Mouse (Mus musculus): ENCODE results near the gene Tada3. TPM values are rescaled to one million over a fixed set of nuclear protein-coding genes. Genes with fewer than 3 reads are reported as not detected.

Gene Tada3
- polyA plus RNA-seq, 1 experiment, result 31.6 TPM

DNA sequence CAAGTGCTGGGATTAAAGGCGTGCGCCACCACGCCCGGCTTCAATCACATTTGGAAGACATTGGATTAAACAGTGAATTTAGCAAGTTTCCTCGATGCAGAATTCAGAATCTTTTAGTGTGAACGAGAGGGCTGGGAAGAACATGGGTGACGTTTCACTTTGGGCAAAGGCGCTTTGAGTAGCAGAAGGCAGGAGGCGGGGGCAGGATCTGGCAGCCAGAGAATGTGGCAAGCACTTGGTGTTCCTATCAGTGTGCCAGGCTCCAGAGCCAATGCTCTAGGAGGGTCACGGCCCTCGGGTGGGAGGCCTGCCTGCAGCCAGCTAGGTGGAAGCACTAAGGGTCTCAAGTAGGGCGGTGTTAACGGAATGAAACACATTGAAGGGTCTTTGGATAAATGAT, 24.4 kb upstream of the Tada3 start:
- no peak overlapping the region for H3K27ac ChIP-seq (ENCODE audit: control insufficient read depth, insufficient read depth, low read length)
- H3K4me1 ChIP-seq (replicated peaks; ENCODE audit: control insufficient read depth, insufficient read depth, low read length), result no peaks in the 10 kb centered on the region
- peaks cover 6% of the 10 kb centered on the region for H3K36me3 ChIP-seq (ENCODE audit: control insufficient read depth, insufficient read depth, low read length)
- no peak for DNase-seq
- H3K4me3 ChIP-seq (ENCODE audit: control insufficient read depth, insufficient read depth, low read length), result no peak overlapping the region
- WGBS, result 95% methylated on average over 13 of the region's 13 CpGs
- TF ChIP-seq CTCF (IDR thresholded peaks at IDR 0.05; ENCODE audit: borderline replicate concordance, control insufficient read depth, extremely low read depth, insufficient read depth, low read length, poor library complexity) (no peak), POLR2A (IDR thresholded peaks at IDR 0.05; ENCODE audit: control insufficient read depth, extremely low read depth, insufficient read depth, low read length, poor library complexity) (no peak)
- H3K27me3 ChIP-seq (ENCODE audit: control insufficient read depth, insufficient read depth, low read length), result no peaks in the 10 kb centered on the region

DNA sequence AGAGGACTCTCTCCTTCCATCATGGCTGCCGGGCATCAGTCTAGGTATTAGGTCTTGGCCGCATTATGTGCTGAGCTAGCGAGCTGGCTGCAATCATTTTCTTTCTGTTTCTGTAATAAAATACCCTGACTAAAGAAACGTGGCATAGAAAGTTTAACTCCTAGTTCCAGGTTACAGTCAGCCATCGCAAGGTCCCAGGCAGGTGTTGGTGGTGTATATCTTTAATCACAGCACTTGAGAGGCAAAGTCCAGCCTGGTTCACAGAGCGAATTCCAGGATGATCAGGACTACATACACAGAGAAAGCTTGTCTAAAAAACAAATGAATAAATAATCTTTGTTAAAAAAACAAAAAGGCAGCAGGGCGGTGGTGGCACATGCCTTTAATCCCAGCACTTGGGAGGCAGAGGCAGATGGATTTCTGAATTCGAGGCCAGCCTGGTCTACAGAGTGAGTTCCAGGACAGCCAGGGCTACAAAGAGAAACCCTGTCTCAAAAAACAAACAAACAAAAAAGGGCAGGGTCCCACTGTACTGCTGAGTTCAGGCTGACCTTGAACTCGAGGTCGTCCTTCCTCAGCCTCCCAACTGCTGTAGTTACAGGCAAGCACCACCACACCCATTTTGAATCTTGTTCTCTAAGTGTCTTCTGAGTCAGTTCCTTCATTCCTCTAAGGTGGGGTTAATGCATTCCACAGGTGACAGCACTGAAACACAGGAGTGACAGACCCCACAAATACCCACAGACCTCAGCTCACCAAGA, 18.8 kb upstream of the Tada3 start:
- no peak for DNase-seq
- 97% methylated on average over 10 of the region's 10 CpGs for WGBS
- no peak overlapping the region for H3K4me3 ChIP-seq (ENCODE audit: control insufficient read depth, insufficient read depth, low read length)
- H3K36me3 ChIP-seq (ENCODE audit: control insufficient read depth, insufficient read depth, low read length), result peaks cover 6% of the 10 kb centered on the region
- no peak overlapping the region for H3K27ac ChIP-seq (ENCODE audit: control insufficient read depth, insufficient read depth, low read length)
- no peaks in the 10 kb centered on the region for H3K27me3 ChIP-seq (ENCODE audit: control insufficient read depth, insufficient read depth, low read length)
- TF ChIP-seq POLR2A (IDR thresholded peaks at IDR 0.05; ENCODE audit: control insufficient read depth, extremely low read depth, insufficient read depth, low read length, poor library complexity) (no peak), CTCF (IDR thresholded peaks at IDR 0.05; ENCODE audit: borderline replicate concordance, control insufficient read depth, extremely low read depth, insufficient read depth, low read length, poor library complexity) (no peak)
- no peaks in the 10 kb centered on the region; the same call in 1 of the 2 replicates for H3K4me1 ChIP-seq (replicated peaks; ENCODE audit: control insufficient read depth, insufficient read depth, low read length)

DNA sequence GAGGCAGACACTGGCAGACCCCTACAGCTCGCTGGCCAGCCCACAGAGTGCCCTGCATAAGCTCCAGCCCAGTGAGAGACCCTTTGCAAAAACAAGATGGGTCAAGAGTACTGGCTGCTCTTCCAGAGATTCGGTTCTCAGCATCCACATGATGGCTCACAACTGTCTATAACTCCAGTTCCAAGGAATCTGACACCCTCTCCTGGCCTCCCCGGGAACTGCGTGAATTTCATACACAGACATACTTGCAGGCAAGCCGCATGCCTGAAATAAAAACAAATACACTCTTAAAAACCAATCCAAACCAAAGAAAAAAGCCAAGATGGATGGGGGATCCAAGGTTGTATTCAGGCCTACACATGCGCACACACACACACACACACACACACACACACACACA, 17.8 kb upstream of the Tada3 start:
- Histone ChIP-seq H3K36me3 (ENCODE audit: control insufficient read depth, insufficient read depth, low read length) (peaks cover 10% of the 10 kb centered on the region), H3K4me1 (replicated peaks; ENCODE audit: control insufficient read depth, insufficient read depth, low read length) (no peaks in the 10 kb centered on the region; the same call in 1 of the 2 replicates), H3K27ac (ENCODE audit: control insufficient read depth, insufficient read depth, low read length) (no peak overlapping the region), H3K4me3 (ENCODE audit: control insufficient read depth, insufficient read depth, low read length) (no peak overlapping the region), H3K27me3 (ENCODE audit: control insufficient read depth, insufficient read depth, low read length) (no peaks in the 10 kb centered on the region)
- over 99% methylated on average over 6 of the region's 6 CpGs for WGBS
- DNase-seq, result no peak
- TF ChIP-seq CTCF (IDR thresholded peaks at IDR 0.05; ENCODE audit: borderline replicate concordance, control insufficient read depth, extremely low read depth, insufficient read depth, low read length, poor library complexity) (no peak), POLR2A (IDR thresholded peaks at IDR 0.05; ENCODE audit: control insufficient read depth, extremely low read depth, insufficient read depth, low read length, poor library complexity) (no peak)

DNA sequence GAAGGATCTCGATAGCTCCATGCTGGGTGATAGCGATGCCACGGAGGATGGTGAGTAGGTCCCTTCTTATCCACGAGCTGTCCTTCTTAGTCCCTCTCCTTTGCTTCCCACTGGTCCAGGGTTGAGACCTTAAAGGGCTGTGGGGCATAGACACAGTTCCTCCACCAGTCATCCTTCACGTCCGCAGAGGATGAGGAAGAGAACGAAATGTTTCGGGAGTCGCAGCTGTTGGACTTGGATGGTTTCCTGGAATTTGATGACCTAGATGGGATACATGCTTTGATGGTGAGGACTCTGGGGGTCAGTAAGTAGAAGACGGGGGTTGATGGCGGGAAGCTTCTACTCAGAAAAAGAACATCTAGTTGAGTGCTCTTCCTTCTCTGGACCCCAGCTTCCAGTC, 17.1 kb upstream of the Tada3 start:
- no peak for DNase-seq
- WGBS, result 96% methylated on average over 11 of the region's 11 CpGs

DNA sequence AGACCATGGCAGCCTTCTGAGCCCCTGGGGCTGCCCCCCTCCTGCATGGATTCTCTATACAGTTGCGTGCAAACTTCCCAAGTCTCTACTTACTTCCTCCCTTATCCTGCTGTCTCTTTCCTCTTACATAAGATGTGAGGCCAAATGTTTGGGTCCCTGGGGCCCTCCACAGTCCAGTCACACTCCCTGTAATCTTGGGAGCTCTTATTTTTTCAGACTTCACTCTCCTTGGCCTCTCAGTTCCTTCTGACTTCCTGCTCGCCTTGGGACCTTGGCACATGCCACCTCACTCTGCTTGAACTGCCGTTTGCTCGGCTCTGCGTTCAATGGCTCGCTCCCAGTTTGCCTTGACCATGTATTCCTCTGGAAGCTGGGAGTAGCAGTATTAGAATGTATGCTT, 16.3 kb upstream of the Tada3 start:
- Histone ChIP-seq H3K36me3 (ENCODE audit: control insufficient read depth, insufficient read depth, low read length) (peaks cover 26% of the 10 kb centered on the region), H3K4me3 (ENCODE audit: control insufficient read depth, insufficient read depth, low read length) (no peak overlapping the region), H3K27ac (ENCODE audit: control insufficient read depth, insufficient read depth, low read length) (no peak overlapping the region), H3K27me3 (ENCODE audit: control insufficient read depth, insufficient read depth, low read length) (no peaks in the 10 kb centered on the region), H3K4me1 (replicated peaks; ENCODE audit: control insufficient read depth, insufficient read depth, low read length) (no peaks in the 10 kb centered on the region; the same call in 1 of the 2 replicates)
- TF ChIP-seq POLR2A (IDR thresholded peaks at IDR 0.05; ENCODE audit: control insufficient read depth, extremely low read depth, insufficient read depth, low read length, poor library complexity) (no peak), CTCF (IDR thresholded peaks at IDR 0.05; ENCODE audit: borderline replicate concordance, control insufficient read depth, extremely low read depth, insufficient read depth, low read length, poor library complexity) (no peak)
- DNase-seq, result no peak
- WGBS, result 89% methylated on average over 6 of the region's 6 CpGs

More for the DNA sequence above, 17.1 kb upstream of the Tada3 start:
- no peak overlapping the region for H3K27ac ChIP-seq (ENCODE audit: control insufficient read depth, insufficient read depth, low read length)
- TF ChIP-seq POLR2A (IDR thresholded peaks at IDR 0.05; ENCODE audit: control insufficient read depth, extremely low read depth, insufficient read depth, low read length, poor library complexity) (no peak), CTCF (IDR thresholded peaks at IDR 0.05; ENCODE audit: borderline replicate concordance, control insufficient read depth, extremely low read depth, insufficient read depth, low read length, poor library complexity) (no peak)
- no peaks in the 10 kb centered on the region for H3K27me3 ChIP-seq (ENCODE audit: control insufficient read depth, insufficient read depth, low read length)
- H3K36me3 ChIP-seq (ENCODE audit: control insufficient read depth, insufficient read depth, low read length), result peaks cover 17% of the 10 kb centered on the region
- H3K4me1 ChIP-seq (replicated peaks; ENCODE audit: control insufficient read depth, insufficient read depth, low read length), result no peaks in the 10 kb centered on the region; the same call in 1 of the 2 replicates
- no peak overlapping the region for H3K4me3 ChIP-seq (ENCODE audit: control insufficient read depth, insufficient read depth, low read length)

DNA sequence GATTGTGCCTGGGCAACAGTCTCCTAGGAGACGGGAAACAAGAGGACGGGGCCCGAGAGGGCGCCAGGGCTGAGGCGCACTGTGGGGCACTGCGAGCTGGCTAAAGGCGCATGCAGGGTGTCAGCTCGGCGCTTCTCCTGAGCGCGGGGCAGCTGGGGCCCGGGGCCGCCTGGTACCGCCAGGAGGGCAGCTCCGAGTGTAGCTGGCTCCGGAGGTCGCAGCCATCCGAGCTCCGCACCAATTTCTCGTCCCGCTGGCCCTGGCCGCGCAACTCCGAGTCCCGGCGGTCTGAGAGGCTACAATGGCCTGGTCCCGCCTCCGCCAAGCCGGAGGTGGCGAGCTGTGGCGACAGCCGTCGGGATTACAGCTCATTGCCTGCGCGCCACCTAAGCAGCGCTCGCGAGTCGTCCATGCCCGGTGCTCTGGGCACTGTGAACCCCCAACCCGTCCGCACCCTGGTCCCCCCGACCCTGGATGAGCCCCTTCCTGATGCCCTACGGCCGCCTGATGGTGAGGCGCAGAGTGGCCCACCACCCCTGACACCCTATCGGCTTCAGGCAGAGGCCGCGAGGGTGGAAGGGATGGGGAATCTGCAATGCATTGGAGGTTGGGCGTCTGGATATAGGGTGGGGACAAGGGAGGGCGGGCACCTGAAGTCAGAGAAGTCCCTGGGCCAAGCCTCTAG, 14.8 kb upstream of the Tada3 start:
- WGBS, result 17% methylated on average over 51 of the region's 51 CpGs
- no peak for TF ChIP-seq POLR2A (IDR thresholded peaks at IDR 0.05; ENCODE audit: control insufficient read depth, extremely low read depth, insufficient read depth, low read length, poor library complexity)
- TF ChIP-seq CTCF (IDR thresholded peaks at IDR 0.05; ENCODE audit: borderline replicate concordance, control insufficient read depth, extremely low read depth, insufficient read depth, low read length, poor library complexity), result no peak
- peaks cover 37% of the 10 kb centered on the region for H3K36me3 ChIP-seq (ENCODE audit: control insufficient read depth, insufficient read depth, low read length)
- H3K27ac ChIP-seq (ENCODE audit: control insufficient read depth, insufficient read depth, low read length), result no peak overlapping the region
- DNase-seq, result no peak
- no peak overlapping the region for H3K4me3 ChIP-seq (ENCODE audit: control insufficient read depth, insufficient read depth, low read length)
- no peaks in the 10 kb centered on the region for H3K27me3 ChIP-seq (ENCODE audit: control insufficient read depth, insufficient read depth, low read length)
- H3K4me1 ChIP-seq (replicated peaks; ENCODE audit: control insufficient read depth, insufficient read depth, low read length), result no peaks in the 10 kb centered on the region; the same call in 1 of the 2 replicates
